Mouse (Mus musculus): Measurements from ENCODE around the gene Cebpb.

Gene Cebpb

GRCm38 (mm10) chr2:167722538-167722937 lies 33.8 kb downstream of the Cebpb start:
- no peak for DNase-seq (ENCODE audit: low spot score)

GRCm38 (mm10) chr2:167723589-167724206 lies 35.0 kb downstream of the Cebpb start:
- DNase-seq (ENCODE audit: low spot score) = no peak

DNA sequence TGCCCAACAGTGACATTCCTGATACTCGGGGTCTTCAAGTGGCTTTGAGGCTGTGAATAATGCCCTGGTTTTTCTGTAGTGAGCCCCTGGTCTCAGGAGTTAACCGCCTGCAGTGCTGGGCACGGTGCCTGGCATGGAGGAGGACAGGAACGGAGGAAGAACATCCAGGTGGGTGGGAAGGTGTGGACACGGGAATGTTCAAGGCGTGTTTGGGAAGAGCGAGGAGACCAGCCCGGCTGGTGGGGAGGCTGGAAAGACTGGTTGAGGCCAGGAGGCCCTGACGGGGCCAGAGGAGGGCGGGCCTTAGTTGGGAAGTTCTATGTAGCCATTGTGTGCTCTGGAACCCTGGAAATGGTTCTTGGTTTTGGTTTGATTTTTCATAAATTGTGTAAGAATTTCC lies 37.2 kb downstream of the Cebpb start:
- DNase-seq (ENCODE audit: low spot score) = no peak

DNA sequence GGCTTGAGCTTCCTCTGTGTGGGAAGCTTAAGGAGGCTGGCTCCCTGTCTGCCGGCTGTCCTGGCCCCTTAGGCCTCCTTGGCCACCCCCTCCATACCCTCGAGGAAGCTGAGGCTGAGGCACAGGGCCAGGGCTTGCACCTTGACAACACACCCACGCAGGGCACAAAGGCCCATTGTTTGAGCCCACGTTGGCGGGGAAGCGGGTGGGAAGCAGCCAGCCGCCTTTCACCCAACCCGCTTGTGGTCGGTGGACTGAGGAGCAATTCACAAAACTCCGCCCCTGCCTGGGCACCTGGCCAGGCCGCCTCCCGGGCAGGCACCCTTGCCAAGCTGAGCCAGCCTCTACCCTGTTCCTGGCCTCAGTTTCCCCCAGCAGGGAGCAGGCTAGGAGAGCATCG lies 38.4 kb downstream of the Cebpb start:
- DNase-seq (ENCODE audit: low spot score) = peak; percentile 71

DNA sequence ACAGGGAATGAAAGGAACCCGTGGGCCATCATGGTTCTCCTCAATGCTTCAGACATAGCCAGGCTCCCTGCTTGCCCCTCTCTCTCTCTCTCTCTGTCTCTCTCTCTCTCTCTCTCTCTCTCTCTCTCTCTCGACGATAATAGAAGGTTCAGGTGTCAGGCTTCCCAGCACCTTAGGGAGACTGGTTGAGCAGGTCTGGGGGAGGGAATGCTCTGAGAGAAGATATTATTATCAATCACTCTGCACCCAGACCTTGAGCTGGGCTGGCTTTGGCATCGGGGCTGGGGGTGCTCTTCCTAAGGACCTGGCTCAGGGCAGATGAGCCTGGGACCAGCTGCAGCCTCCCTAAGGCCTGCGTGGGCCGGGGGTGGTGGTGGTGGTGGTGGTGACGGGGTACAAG lies 41.3 kb downstream of the Cebpb start:
- no peak for DNase-seq (ENCODE audit: low spot score)

DNA sequence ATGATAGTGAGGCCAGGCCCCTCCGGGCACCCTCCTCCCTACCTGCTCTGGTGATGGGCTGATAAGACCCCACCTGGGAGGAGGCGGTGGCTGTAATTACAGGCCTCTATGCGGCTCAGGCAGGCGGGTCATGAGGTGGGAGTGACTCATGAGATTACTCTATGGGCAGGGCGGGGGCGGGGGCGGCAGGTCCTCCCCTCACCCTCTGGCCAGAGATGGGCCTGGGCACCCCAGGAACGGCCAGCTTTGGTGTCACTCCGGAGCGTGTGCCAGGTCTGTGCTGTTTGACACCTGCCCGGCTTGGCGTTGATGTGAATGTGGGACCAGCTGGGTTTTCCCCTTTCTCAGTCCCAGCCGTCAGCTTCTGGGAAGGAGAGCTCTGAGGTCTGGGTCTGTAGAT lies 42.4 kb downstream of the Cebpb start:
- DNase-seq (ENCODE audit: low spot score) = no peak

DNA sequence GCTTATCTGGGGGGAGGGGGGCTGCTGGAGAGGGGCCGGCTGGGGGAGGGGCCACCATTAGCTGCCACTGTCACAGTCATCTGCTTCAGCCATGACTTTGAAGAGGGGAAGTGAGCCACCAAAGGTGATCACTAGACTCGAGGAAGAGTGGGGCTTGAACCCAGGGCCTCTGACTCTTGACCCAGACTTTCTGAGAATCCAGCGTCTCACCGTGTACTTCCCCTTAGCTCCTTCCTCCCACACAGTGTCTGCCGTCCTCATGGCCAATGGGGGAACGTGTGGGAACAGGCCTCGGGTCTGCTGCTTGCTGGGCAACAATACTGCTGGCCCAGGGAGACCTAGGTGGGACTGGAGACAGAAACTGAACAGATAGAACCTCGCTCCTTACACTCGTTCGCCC lies 46.1 kb downstream of the Cebpb start:
- DNase-seq (ENCODE audit: low spot score) = no peak

DNA sequence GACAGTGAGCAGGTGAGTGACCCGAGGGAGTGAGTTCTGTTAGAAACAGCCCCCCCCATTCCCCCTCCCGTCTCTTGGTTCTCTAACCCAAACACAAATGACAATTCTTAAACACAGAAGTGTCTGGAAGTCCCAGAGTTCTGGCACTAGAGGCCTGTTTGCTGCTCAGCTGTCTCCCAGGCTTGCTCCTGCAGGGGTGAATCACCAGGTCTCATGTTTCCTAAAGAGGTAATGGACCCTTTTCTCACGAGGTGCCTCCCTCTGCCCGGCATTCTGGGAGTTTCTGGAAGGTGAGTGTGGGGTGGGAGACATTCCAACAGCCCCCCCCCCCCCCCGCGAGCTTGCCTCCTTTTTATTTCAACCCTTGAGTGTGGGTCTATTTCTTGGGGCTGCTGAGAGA lies 50.3 kb downstream of the Cebpb start:
- DNase-seq (ENCODE audit: low spot score) = no peak

Measured in layer of hippocampus, adult 11-12 months (tissue).